Mouse (Mus musculus) thymus, postnatal 25 days (tissue): ENCODE measurements at regions not wholly inside any gene's neighbourhood (a gene's known extent, or its start where the extent isn't known, plus 50 kb on each side); places are given as distances from the start of the nearest gene placed in this dataset.
A peak's percentile ranks its signal among the peaks of the same experiment; 100 is the strongest.
"Not testable (repeated sequence)": the region's sequence is repeated elsewhere in the genome, so short reads cannot be mapped to it uniquely, and the experiment has no call there.

Experiments
- DNase-seq: peaks from one replicate; pipeline ENCODE4 v3.0.0; 2022

GRCm38 (mm10) chr13:103683169-103683568 lies 91.2 kb downstream of the Srek1 start:
- no peak for DNase-seq

GRCm38 (mm10) chr13:103680740-103681139 lies 93.7 kb downstream of the Srek1 start:
- no peak for DNase-seq

DNA sequence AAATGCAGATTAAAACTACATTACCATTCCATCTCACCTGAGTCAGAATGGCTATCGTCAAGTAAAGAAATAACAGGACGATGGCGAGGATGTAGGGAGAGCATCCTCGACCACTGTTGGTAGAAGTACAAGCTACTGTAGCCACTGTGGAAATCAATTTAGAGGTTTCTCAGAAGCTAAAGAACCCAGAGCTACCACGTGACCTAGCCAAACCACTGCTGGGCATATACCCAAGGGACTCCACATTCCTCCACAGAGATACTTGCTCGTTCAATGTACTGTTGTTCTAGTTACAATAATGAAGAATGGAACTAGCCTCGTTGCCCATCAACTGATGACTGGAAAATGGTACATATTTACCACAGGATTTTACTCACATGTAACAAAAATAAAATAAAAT lies 94.4 kb downstream of the Srek1 start:
- DNase-seq: no peak

- no peak for DNase-seq
Observed at GRCm38 (mm10) chr13:103676831-103677230, 97.6 kb downstream of the Srek1 start.

DNA sequence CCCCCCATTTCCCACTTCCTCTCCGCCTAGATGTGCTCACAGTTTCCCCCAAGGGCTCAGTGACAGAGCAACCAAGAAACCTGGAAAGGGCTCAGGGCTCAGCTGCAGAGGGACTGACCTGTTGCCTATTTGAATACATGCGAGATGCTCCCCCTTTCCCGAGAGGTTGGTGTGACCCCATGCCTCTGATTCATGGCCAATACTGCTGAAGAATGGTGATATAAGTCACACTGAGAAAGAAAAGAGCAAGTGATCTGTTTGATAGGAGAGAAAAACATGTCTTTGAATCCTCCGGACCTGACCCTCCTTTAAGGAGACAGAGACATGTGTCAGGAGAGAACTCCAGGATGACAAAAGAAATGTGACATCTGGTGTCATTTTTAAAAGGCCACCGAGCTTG lies 98.2 kb downstream of the Srek1 start:
- DNase-seq: no peak

- no peak for DNase-seq
Observed at GRCm38 (mm10) chr13:103670611-103671010, 103.8 kb downstream of the Srek1 start.

- DNase-seq: no peak
Observed at GRCm38 (mm10) chr13:103669856-103670255, 104.6 kb downstream of the Srek1 start.

GRCm38 (mm10) chr13:103667749-103668148 lies 106.7 kb downstream of the Srek1 start:
- DNase-seq: no peak

DNA sequence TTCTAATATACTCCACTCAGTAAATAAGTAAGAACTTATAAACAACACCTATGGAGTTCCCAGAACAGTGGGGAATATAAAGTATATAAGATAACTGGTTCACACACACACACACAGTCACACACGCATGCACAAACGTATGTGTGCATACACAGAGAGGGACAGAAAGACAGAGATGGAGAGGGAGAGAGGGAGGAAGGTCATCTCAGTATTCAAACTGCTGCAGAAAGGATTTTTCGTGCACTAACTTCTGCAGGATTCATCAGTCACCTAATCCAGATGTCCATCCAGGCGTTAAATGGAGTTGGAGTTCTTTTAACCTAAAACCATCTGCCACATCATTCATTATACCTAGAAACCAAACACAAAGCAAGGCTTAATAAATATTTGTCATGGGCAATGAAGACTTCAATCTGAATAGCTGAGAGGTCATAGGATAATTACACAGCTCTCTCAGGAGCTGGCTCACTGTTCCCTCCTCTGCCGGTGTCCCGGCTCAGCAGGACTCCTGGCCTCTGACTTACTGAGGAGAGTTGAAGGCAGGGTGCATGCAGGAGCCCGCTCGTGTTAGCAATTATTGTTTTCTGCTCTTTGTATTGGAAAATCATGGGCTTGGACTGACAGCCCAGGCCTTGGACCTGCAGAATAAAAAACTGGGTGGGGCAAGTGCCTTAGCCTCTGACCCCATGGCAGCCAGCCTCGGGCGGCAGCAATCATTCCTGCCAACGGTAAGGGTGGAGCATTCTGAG lies 114.0 kb downstream of the Srek1 start:
- DNase-seq: no peak

- no peak for DNase-seq
Observed at GRCm38 (mm10) chr13:103655966-103656365, 118.4 kb downstream of the Srek1 start.

DNA sequence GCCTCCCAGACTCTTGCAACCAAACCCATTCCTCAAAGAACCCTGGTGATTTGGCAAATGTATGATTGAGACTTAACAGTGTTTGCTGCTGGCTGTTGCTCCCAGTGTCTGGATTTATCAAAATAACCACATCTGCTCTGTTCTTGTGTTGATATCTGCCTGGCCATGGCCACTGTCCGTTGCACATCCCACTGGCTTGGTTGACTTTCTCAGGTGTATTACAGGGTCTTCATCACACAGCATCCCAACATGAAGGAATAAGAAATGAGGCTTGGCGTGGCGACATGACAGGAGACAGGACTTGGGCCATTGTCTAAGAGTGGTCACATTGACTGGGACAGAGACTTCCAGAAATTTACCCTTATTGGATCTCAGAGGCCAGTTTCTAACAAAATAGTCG lies 121.2 kb downstream of the Srek1 start:
- no peak for DNase-seq

- no peak for DNase-seq
Observed at GRCm38 (mm10) chr13:103649383-103649782, 125.0 kb downstream of the Srek1 start.

GRCm38 (mm10) chr13:103648016-103648415 lies 126.4 kb downstream of the Srek1 start:
- DNase-seq: no peak

DNA sequence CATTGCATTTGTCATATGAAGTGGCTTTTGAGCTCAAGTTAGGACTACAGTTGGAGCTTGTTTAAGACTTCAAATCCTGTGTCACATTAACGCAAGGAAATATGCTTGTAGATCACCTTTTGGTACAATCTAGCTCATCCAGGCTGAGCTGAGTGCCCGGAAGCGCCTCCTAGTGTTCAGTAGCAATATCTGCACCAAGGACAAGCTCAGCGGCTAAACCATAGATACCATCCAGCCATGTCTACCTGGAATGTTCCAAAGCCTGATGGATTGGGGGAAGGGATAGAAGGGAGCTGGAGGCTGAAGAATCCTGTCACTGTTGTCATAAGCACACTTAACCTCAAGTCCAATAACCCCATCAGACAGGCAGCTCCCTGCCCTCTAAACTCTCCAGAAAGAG lies 128.4 kb downstream of the Srek1 start:
- peak; percentile 14 for DNase-seq

- no peak for DNase-seq
Observed at GRCm38 (mm10) chr13:103643993-103644722, 130.2 kb downstream of the Srek1 start.

- DNase-seq: no peak
Observed at GRCm38 (mm10) chr13:103643486-103643885, 130.9 kb downstream of the Srek1 start.

GRCm38 (mm10) chr13:103642542-103643375 lies 131.6 kb downstream of the Srek1 start:
- DNase-seq: no peak

- no peak for DNase-seq
Observed at GRCm38 (mm10) chr13:103638038-103638437, 136.4 kb downstream of the Srek1 start.

GRCm38 (mm10) chr13:103637414-103637813 lies 137.0 kb downstream of the Srek1 start:
- no peak for DNase-seq

DNA sequence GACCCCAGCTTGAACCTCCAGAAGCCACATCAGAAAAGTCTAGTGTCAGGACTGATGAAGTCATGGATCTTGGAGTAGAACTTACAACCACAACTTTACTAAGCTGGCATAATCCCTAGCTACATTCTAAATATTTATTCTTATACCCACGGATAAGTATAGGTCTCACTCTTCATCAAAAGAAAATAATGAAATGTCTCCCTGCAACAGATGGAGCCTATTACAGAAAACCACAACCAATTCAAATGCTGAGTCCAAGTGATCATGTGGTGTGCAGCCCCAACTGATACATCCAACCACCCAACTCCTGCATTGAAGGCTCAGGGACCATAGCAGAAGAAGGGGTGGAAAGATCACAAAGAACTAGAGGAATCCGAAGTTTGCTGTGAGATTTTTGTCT lies 137.8 kb downstream of the Srek1 start:
- no peak for DNase-seq

- no peak for DNase-seq
Observed at GRCm38 (mm10) chr13:103623810-103624209, 150.6 kb downstream of the Srek1 start.

DNA sequence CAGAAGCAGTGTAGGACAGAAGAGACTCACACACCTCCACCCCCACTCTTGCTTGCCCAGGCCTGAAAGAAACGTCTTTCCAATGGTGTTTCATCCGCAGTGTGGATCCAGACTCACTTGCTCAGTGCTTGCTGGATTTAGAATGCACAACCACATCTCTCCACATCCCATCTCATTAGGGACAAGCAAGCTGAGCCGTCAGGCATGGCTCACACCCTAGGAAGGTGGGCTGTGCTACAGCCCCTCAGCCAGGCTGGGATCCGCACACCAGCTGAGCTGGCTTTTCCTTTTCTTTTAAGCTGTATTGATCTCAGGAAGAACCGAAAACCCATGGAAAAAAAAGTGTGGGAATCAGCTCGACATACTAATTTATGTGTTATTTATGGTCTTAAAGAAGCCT lies 151.1 kb downstream of the Srek1 start:
- DNase-seq: no peak

- no peak for DNase-seq
Observed at GRCm38 (mm10) chr13:103622324-103622723, 152.1 kb downstream of the Srek1 start.

DNA sequence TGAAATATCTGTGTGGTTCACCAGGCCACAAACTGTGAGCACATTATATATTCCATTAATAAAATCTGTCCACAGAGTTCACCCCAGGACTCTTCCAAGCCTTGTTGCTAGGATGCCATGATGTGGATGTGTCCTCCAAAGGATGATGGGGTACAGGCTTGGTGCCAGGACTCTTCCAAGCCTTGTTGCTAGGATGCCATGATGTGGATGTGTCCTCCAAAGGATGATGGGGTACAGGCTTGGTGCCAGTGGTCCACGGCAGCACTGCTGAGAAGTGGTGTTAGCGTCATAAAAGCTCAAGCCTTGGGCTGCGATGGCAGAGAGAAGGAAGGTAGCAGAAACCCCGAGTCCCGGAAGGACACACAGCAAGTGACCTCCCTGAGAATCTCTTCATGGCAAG lies 153.4 kb downstream of the Srek1 start:
- not testable (repeated sequence) for DNase-seq
